Mouse (Mus musculus) left cerebral cortex, adult 2 months (tissue): Measurements from ENCODE around the gene Mrpl50. TPM values are rescaled to one million over a fixed set of nuclear protein-coding genes. Genes with fewer than 3 reads are reported as not detected.

ENCODE experiments used
- DNase-seq, 2 experiments: peaks; one replicate each; pipeline ENCODE4 v3.0.0; 2021 to 2022; ENCODE audit warnings: low spot score in 2 of 2, mixed read lengths in 1 of 2; ENCODE audit errors: extremely low spot score in 1 of 2
- H3K27ac ChIP-seq: fragments of 200-600 bp; 2 replicates; pipeline ENCODE4 v1.8.1; 2022
- H3K4me3 ChIP-seq: fragments of 200-600 bp; 2 replicates; pipeline ENCODE4 v1.8.1; 2022
- CTCF ChIP-seq: fragments of 200-600 bp; IDR thresholded peaks from 2 replicates; pipeline ENCODE4 v1.8.1; 2022; ENCODE audit warnings: antibody characterized with exemption, mild to moderate bottlenecking, moderate library complexity
- intact Hi-C: fragments of 180-260 bp; cut with DNase I; formaldehyde crosslinking; loops from one replicate; pipeline ENCODE4 v1.15.1; 2025
- long read RNA-seq, 2 experiments: library from polyadenylated mRNA; stranded (forward); transcript quantifications; one replicate each; pipeline ENCODE4 v2.0.0; 2021; ENCODE audit warnings: borderline mapping rate in 2 of 2
- total RNA-seq, 2 experiments: library from RNA; stranded (reverse); gene quantifications; 2 replicates each; pipeline ENCODE4 v1.2.3; 2021

Gene Mrpl50
- total RNA-seq = 10 to 100 TPM; 29.0 to 29.5 TPM
- long read RNA-seq, experiment 1, transcript Mrpl50-201 (2 exons, 2,114 nt) = major isoform, 90 of 92 reads
- long read RNA-seq, experiment 1, partial matches to known transcripts = 1 of 92 reads
- long read RNA-seq, experiment 1, other reads (novel, unspliced or antisense) = 1 of 92 reads
- long read RNA-seq, experiment 2, transcript Mrpl50-201 (2 exons, 2,114 nt) = major isoform, 66 of 66 reads
- long read RNA-seq, experiment 2, partial matches to known transcripts = 0 of 66 reads
- long read RNA-seq, experiment 2, other reads (novel, unspliced or antisense) = 0 of 66 reads

DNA sequence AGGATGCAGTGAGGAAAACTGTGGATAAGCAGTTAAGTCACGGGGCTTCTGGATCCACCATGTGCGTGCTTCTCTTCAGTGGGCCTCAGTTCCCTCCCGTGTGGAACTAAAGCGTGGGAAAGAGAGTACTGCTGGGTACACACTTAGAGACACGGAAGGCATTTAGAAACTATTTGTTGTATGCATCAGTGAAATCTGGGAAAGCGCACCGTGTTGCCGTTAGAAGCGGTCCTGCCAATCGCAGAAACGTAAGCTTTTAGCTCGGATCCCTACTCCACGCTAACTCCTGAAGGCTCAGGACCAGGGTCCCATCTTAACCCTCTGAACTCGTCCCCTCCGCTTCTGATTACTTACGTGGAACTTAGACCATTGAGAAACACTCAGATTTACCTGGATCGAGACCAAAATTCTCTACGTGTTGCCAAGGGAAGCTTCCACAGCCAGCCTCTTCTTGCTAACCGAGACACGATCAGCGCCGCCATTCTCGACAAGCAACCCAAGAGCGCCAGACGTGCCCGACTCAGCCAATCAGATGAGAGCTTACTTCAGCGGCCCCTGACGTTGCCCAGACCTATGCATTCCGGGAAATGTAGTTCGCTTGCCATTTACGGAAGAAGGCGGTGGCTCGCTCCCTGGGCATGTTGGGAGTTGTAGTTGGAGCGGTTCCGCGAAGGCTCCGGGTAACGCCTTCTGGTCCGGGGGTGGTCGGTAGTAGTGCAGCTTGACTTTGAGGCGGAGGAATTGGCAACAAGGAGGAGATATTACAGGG, at the start of gene Mrpl50, which contains the start of gene Zfp189:
Mrpl50 (minus strand) TSS at position 522 of the 769 bp plus-strand sequence.
Zfp189 (plus strand) TSS at position 605 of the 769 bp plus-strand sequence.
- H3K27ac ChIP-seq = peak within 1 kb of the TSS; percentile 89
- intact Hi-C loops = loop anchor here (1.0 to 10.0 kb wide), 2 partner anchors 112 to 1046 kb away; partner anchors contain the start of genes Rnf20 and Tex10
- H3K4me3 ChIP-seq = peak within 1 kb of the TSS; percentile 93
- no peak for TF ChIP-seq CTCF
- DNase-seq = peak; percentile 91 to 94

DNA sequence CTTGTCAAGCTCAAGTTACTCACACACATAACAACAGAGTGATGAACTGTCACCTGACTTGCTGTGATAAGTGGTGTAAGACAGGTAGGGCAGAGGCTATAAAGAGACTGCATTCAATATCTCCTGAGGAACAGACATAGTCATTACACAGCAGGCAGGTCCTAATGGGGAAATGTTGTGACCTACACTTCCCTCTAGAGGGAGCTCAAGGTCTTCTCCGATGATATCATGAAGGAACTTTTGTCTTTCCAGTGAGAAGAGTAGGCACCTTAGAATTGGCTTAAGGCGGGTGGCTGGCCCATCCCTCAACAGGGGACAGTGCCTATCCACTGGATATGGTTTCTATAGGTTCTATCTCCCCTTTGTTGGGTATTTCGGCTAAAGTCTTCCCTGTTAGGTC, 46.7 kb upstream of the Mrpl50 start:
- intact Hi-C loops = loop anchor here (1.0 kb wide), 1 partner anchor 60 kb away; no protein-coding TSS in a partner anchor
- Histone ChIP-seq H3K27ac (no peak overlapping the region), H3K4me3 (no peak overlapping the region)
- peak; percentile 92 for TF ChIP-seq CTCF
- peak; percentile 56 to 71 for DNase-seq

DNA sequence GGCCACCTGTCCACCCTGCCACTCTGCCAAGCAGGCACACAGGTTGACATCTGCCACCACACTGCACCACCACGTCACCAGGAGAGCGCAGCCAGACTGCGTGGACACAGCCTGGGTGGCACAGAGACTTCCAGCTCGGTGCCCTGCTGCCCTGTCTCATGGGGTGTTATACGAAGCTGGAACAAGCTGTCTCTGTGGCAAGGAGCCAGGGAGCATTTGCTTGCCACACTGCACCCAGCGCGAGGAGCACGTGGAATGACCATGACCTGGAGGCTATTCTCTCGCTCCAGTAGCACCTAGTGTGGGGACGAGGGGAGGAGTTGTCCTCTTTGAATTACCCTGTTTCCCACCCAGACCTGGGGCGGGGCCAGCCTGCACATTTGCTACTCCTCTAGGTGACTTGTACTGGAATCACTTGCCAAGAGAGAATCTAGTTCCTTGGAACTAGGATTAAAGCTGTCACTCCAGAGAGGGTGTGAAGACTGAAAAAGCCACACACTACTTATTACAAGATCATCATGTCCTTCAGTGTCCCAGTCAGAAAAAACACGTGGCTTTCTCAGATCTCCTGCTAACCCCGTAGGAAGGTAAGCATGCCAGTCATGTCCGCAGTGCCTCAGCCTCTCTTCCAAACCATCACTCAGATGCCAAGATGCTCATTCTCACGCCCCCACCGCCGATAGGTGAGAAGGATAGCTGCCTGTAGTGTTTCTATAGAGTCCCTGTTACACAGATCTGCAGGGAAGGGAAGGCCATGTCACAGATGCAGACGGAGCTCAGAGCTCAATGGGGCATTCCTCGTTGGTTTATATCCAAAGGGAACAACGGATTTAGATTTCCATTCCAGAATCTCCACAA, 39.3 kb upstream of the Mrpl50 start:
- intact Hi-C loops = no loop called here

DNA sequence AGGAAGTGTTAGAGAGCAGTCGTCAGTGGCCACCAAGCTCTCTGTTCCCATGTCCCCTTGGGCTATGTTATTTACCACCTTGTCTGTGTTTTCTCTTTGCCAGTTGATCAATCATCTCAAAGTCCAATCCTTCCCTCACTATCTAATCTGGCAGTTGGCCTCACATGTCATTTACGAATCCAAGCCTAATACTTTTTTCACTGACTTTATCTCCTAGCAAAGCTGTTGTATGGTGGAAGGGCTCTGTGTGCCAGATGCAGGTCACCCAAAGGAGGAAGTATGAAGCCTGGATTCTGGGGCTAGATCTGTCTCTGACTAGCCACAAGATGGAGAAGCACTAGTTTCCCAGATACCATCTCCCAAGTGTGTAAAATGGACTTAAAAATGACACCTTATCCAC, 37.3 kb upstream of the Mrpl50 start:
- H3K4me3 ChIP-seq = no peak overlapping the region
- intact Hi-C loops = no loop called here
- H3K27ac ChIP-seq = no peak overlapping the region
- no peak for TF ChIP-seq CTCF
- DNase-seq = no peak

More for the DNA sequence above, 39.3 kb upstream of the Mrpl50 start:
- H3K4me3 ChIP-seq = no peak overlapping the region
- TF ChIP-seq CTCF = no peak
- no peak overlapping the region for H3K27ac ChIP-seq
- DNase-seq = peak in 1 of 2 experiments; percentile 24

DNA sequence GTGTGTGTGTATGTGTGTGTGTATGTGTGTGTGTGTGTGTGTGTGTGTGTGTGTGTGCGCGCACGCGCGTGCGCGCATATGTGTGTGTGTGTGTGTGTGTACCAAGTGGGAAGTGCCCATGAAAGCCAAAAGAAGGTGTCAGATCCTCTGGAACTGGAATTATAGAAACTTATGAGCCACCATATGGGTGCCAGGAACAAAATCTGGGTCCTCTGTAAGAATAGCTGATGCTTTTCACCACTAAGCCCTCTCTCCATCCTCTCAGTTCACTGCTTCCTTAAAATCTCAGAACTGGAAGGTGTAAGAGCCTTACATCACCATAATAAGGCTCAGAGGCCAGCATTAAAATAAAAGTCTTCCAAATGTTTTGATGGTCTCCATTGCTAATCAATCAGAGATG, 36.5 kb upstream of the Mrpl50 start:
- no peak for DNase-seq
- no peak for TF ChIP-seq CTCF
- Histone ChIP-seq H3K27ac (no peak overlapping the region), H3K4me3 (no peak overlapping the region)
- intact Hi-C loops = no loop called here

- H3K27ac ChIP-seq = no peak overlapping the region
- intact Hi-C loops = no loop called here
- no peak overlapping the region for H3K4me3 ChIP-seq
- no peak for DNase-seq
- no peak for TF ChIP-seq CTCF
Observed at GRCm38 (mm10) chr4:49553380-49553779, 32.5 kb upstream of the Mrpl50 start.

DNA sequence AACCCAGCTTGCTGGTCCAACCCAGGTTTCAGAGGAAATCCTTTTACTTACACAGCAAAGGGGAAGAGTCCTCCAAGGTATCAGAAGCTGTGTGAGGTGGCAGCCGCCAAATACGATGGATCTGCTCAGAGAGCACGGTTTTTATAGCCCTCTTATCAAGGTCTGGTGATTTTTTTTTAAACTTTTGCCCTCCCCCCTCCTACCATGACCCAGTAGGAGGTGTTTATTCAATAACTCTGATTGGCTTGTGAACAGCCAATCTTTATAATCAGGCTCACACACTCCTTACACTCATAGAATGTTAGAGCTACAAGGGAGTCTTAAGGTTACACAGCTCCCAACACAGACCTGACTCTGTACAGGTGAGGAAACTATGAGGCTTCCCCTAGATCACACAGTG, 28.5 kb upstream of the Mrpl50 start, which contains the start of gene Aldob:
Aldob (minus strand) TSS at position 164 of the 400 bp plus-strand sequence.
- Histone ChIP-seq H3K27ac (no peak within 1 kb of the TSS), H3K4me3 (no peak within 1 kb of the TSS)
- no peak for TF ChIP-seq CTCF
- DNase-seq = no peak
- intact Hi-C loops = no loop called here

DNA sequence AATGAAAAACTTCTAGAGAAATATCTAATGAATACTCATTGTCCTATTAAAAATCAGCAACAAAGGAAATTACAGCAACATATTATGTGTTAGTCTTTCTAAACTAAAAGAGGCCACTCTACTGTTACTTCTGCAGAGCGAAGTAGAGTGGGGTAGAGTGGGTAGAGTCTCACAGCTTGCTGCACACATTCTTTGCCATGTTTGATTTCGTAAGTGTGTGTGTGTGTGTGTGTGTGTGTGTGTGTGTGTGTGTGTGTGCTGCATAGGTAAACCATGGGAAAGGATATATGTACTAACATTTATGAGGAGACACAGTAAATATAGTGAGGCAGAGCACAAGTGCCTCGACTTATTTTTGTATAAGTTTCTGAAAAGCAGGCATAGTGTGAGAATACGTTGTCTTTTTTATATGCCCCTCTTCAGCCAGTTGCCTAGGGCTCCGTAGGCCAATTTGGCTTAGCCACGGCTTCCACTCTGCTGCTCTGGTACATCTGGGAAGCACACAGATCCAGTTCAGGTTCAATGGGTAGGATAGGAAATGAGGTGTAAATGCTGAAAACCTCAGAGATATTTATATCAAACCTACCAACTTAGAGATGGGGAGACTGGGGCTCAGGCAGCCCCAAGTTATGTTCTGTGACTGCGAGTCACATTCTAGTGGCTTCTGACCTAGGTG, 26.8 kb upstream of the Mrpl50 start:
- intact Hi-C loops = no loop called here
- Histone ChIP-seq H3K27ac (no peak overlapping the region), H3K4me3 (no peak overlapping the region)
- TF ChIP-seq CTCF = no peak
- no peak for DNase-seq

DNA sequence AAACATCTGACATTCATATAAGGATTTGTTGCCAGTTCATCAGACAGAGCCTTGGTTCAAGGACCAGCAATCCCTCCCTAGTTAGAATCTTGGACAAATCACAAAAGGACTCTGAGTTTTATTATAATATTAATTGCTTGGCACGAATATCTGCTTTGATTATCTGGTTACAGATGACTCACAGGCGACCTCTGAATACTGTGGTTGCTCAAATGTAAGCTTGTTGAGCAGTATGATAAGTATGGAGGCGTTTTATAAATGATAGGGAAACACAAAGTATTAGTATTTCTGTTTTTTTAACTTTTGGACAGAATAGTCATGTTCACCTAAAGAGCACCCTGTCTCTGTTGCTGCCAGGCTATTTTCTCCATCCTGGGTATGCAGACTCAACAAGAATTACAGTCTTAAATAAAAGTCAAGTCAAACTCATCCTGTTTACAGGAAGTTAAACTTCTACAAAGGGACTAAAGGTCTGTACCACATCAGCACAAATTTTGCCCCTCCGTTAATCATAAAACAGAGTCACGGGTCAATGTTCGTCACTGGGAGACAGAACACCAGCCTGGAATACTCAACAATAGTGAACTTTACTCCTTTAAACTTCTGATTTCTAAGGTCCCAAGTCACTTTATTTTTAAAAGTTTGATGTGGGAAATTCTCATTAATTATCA, 26.1 kb upstream of the Mrpl50 start:
- H3K27ac ChIP-seq = no peak overlapping the region
- no peak overlapping the region for H3K4me3 ChIP-seq
- intact Hi-C loops = no loop called here
- no peak for TF ChIP-seq CTCF
- no peak for DNase-seq

DNA sequence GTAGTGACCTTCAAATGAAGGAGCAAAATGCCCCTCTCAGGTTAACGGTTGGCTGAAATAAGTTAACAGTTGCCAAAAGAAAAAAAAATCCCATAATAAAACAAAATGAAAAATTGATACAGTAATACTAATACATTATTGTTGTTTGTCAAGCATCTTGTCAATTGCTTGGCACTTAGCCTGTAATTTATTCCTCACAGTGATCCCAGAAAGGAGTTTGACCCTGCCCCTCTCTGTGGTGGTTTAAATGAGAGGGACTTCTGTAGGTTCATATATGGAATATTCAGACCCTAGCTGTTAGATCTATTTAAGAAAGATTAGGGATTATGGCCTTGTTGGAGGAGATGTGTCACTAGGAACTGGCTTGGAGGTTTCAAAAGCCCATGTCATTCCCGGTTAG, 25.1 kb upstream of the Mrpl50 start:
- no peak for DNase-seq
- no peak overlapping the region for H3K4me3 ChIP-seq
- no peak overlapping the region for H3K27ac ChIP-seq
- no peak for TF ChIP-seq CTCF
- intact Hi-C loops = no loop called here

- Histone ChIP-seq H3K4me3 (no peak overlapping the region), H3K27ac (no peak overlapping the region)
- TF ChIP-seq CTCF = no peak
- intact Hi-C loops = no loop called here
- no peak for DNase-seq
Observed at GRCm38 (mm10) chr4:49540966-49541365, 20.1 kb upstream of the Mrpl50 start.
